Mouse (Mus musculus) heart, adult 8-10 months (tissue): ENCODE data around the gene Arhgap24. TPM values are rescaled to one million over a fixed set of nuclear protein-coding genes. Genes with fewer than 3 reads are reported as not detected.
"Not testable (repeated sequence)": the region's sequence is repeated elsewhere in the genome, so short reads cannot be mapped to it uniquely, and the experiment has no call there.

ENCODE experiments used
- DNase-seq: peaks from one replicate; pipeline ENCODE4 v3.0.0; 2022; ENCODE audit warnings: low spot score
- total RNA-seq, 4 experiments: library from RNA; stranded (reverse); gene quantifications; 2 replicates each; pipeline ENCODE4 v1.2.4; 2022

Gene Arhgap24
- total RNA-seq, 4 experiments from 2014 or later, result 19.9 to 26.1 (median 22.1) TPM

DNA sequence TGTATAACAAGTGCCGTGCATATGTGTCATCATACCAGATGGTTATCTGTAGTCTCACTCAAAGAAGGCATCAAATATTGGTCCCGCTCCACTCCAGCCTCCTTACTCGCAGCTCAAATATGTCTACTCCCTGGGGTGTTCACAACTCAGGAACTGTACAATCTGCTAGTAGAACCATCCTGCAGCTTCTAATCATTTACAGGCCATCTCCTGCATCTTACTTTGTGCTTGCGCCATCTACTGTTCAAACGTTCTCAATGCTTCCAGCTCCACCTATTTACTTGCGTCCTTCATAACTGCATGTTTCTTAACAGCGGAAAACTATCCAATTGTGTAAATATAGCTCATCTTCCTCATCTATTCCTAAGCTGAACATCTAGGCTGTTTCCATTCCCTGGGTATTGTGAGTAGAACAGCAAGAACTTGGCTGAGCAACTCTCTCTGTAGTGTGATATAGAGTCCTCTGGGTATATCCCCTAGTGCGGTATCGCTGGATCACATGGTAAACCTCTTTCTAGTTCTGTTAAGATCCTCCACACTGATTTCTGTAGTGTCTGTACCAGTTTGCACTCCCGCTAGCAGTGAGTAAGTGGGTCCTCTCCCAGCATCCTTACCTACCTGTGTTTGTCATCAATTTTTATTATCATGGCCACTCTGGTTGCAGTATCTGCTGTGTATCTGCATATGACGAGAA, 393.6 kb downstream of the Arhgap24 start:
- peak; percentile 64 for DNase-seq

GRCm38 (mm10) chr5:102875628-102876027, 394.4 kb downstream of the Arhgap24 start:
- DNase-seq, result no peak

- no peak for DNase-seq
Measured at GRCm38 (mm10) chr5:102888482-102889162, 407.4 kb downstream of the Arhgap24 start.

- no peak for DNase-seq
Measured at GRCm38 (mm10) chr5:102889163-102889488, 407.9 kb downstream of the Arhgap24 start.

GRCm38 (mm10) chr5:102892226-102892625, 411.0 kb downstream of the Arhgap24 start:
- DNase-seq, result no peak

GRCm38 (mm10) chr5:102898301-102898700, 417.1 kb downstream of the Arhgap24 start:
- DNase-seq, result no peak

GRCm38 (mm10) chr5:102899680-102900215, 418.6 kb downstream of the Arhgap24 start:
- DNase-seq, result no peak

DNA sequence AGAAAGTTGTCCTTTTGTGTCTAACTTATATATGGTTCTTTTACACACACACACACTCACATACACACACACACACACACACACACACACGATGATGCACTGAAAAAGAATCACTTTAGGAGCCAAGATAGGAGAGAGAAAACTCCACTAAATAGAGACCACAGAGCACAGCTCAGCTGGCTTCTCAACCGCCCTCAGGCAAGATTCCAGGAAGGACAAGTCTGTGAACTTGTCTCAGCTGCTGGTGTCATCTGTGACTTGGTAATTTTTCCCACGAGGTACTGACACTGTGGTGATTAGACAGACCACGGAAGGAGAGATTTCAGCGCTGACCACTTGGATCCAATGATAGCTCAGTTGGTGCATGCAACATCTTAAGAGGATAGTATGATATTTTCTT, 420.0 kb downstream of the Arhgap24 start:
- no peak for DNase-seq

DNA sequence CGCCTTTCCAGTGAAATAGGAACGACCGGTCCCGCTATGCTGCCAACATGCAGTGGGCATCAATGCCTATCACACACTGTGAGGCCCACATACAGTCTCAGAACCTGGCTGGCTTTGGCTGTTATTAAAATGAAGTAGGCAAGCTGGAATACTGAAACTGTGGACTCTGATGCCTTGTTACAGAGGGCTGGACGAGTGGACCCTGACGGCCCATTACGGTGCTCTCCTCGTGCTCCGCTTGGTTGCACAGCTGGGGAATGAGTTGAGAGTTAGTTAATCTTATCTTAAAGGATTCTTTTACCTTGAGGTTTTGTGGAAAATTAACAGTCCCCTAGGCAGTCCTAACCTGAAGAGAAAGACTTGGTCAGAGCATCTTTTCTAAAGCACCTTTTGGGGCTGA, 422.3 kb downstream of the Arhgap24 start:
- DNase-seq, result no peak

GRCm38 (mm10) chr5:102904066-102904465, 422.9 kb downstream of the Arhgap24 start:
- no peak for DNase-seq

GRCm38 (mm10) chr5:102905441-102906211, 424.4 kb downstream of the Arhgap24 start:
- DNase-seq, result no peak

DNA sequence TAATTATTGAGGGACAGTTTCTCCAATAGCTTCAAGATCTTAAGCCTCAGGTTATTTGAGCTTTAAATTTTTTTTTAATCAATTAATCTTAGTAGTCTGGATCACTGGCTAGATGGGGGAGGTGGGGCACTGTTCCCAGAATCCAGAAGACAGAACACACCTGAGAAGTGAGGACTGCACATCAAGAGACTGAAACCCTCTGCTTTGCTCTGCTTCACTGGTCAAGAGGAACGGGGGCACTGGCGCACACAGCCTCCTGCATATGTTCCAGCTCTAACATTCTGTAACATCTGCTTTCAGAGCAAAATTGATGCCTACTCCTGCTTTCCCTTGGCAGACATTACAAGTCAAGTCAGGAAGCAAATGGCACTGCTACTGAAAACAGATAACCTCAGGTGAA, 439.0 kb downstream of the Arhgap24 start:
- DNase-seq, result no peak

- DNase-seq, result no peak
Measured at GRCm38 (mm10) chr5:102926786-102927185, 445.6 kb downstream of the Arhgap24 start.

DNA sequence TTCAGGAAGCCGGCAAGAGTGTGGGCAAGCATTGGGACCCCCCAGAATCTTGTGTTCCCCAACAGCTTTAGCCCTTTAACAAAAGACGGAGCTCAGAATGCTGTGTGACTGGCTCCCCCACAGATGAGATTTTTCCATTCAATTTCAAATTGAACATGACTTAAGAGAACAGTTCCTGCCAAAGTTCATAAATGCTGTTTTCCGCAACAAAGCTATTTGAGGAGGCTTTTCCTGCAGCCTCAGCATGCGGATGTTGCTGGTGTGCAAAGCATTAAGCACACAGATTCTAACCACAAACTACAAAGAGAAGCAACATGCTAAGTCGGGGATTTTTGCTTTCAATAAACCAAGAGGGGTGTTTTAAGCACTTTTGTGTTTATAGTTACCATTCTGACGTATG, 449.0 kb downstream of the Arhgap24 start:
- DNase-seq, result no peak

- not testable (repeated sequence) for DNase-seq
Measured at GRCm38 (mm10) chr5:102943864-102944630, 462.9 kb downstream of the Arhgap24 start.

DNA sequence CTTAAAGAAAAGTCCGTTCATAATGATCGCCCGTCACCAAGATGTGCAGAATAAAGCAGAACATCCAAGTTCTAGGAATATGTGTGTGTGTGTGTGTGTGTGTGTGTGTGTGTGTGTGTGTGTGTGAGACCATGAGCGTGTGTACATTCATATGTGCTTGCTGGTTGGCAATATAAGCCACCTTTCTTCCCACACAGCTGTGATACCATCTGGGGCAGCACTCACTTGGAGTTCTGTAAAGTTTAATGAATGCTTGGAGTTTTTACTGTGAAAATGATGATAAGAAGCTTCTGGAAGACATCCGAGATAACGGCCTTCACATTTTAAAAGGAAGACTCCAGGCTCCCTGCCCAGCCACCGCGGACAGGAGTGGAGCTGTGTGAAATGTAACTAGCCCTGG, 465.4 kb downstream of the Arhgap24 start:
- DNase-seq, result no peak

DNA sequence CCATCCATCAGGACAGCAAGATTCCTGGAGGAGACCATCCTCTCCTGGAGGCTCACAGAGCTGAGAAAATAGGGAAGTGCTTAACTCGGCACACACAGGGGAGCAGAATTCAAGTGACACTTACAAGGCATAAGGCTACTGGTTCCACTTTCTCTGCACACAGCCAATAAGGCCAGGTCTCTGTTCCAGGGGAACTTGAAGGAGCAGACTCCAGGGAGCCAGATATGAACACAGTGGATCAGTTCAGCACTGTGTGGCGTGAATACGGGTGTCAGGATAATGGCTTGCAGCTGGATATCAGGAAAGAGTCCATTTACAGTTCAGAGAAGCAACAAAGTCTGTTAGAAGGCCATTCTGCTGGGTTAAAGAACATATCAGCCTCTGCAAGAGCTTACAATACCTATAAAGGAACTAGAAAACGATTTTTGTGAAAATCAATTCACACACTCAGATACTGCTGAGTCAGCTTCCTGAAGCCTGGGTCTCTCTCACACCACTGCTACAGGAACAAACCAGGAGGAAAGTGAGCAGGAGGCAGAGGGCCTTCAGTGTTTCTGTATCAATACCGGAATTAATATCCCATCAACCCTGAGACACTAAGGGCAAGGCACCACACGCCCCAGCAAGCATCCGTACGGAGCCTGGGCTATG, 466.0 kb downstream of the Arhgap24 start:
- peak; percentile 6 for DNase-seq
